Mouse (Mus musculus): ENCODE data around the gene Prdx2.

- TF ChIP-seq CTCF (IDR thresholded peaks at IDR 0.05; ENCODE audit: low read depth, low read length) (no peak), POLR2A (IDR thresholded peaks at IDR 0.05; ENCODE audit: borderline replicate concordance, low read depth, low read length) (no peak)
These were observed 52.2 kb downstream of the Prdx2 start for GRCm38 (mm10) chr8:85021514-85022055.

Measured in bone marrow macrophage, adult 2 months (primary cell).